Mouse (Mus musculus): ENCODE results near the gene Fam173b.
"Not testable (repeated sequence)": the region's sequence is repeated elsewhere in the genome, so short reads cannot be mapped to it uniquely, and the experiment has no call there.

DNA sequence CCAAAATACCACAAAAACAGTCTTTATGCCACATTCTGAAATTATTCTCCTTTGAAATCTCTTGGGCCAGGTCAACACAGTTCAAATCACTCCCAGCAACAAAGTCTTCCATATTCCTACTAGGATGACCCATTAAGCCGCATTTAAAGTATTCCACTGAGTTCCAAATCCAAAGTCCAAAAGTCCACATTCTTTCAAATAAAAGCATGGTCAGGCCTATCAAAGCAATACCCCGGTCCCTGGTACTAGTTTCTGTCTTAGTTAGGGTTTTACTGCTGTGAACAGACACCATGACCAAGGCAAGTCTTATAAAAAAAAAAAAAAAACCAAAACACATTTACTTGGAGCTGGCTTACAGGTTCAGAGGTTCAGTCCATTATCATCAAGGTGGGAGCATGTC is 20.6 kb upstream of the Fam173b start:
- TF ChIP-seq CTCF (IDR thresholded peaks at IDR 0.05; ENCODE audit: borderline replicate concordance, control insufficient read depth, extremely low read depth, insufficient read depth, low read length, poor library complexity); POLR2A (IDR thresholded peaks at IDR 0.05; ENCODE audit: control insufficient read depth, extremely low read depth, insufficient read depth, low read length, poor library complexity): not testable (repeated sequence)

All from thymus, adult 2 months (tissue).